Mouse (Mus musculus) forebrain, embryonic 10.5 days (tissue): Measurements from ENCODE around the gene Ier3. TPM values are rescaled to one million over a fixed set of nuclear protein-coding genes. Genes with fewer than 3 reads are reported as not detected.

ENCODE experiments used
- DNase-seq: peaks from one replicate; pipeline ENCODE4 v3.0.0-alpha.2; 2017; ENCODE audit warnings: low spot score; ENCODE audit errors: extremely low spot score
- H3K27ac ChIP-seq: fragments of 300-500 bp; sonication (generic); 2 replicates; pipeline ENCODE4 v1.5.1; 2016; ENCODE audit warnings: mild to moderate bottlenecking
- H3K27me3 ChIP-seq: fragments of 300-500 bp; sonication (generic); 2 replicates; pipeline ENCODE4 v1.6.1; 2016; ENCODE audit warnings: mild to moderate bottlenecking; ENCODE audit not compliant: poor library complexity, severe bottlenecking
- H3K36me3 ChIP-seq: fragments of 300-500 bp; sonication (generic); replicated peaks from 2 replicates; pipeline ENCODE4 v1.6.1; 2016; ENCODE audit warnings: mild to moderate bottlenecking, moderate library complexity
- H3K4me1 ChIP-seq: fragments of 300-500 bp; sonication (generic); 2 replicates; pipeline ENCODE4 v1.6.1; 2016
- H3K4me3 ChIP-seq: fragments of 300-500 bp; sonication (generic); 2 replicates; pipeline ENCODE4 v1.5.1; 2016; ENCODE audit warnings: mild to moderate bottlenecking, moderate library complexity
- H3K9me3 ChIP-seq: fragments of 300-500 bp; sonication (generic); 2 replicates; pipeline ENCODE4 v1.6.1; 2016; ENCODE audit warnings: mild to moderate bottlenecking, moderate library complexity
- WGBS: fragments of 180-500 bp; shearing (Covaris S2); methylation state at CpG from one replicate; pipeline ENCODE4 v1.1.7; 2016; 5-methylcytosine and 5-hydroxymethylcytosine counted together
- polyA plus RNA-seq: library from polyadenylated mRNA; unstranded; fragments of >200 nt; fragmentation: Nextera tagmentation; extraction: Ambion mirVana; gene quantifications from 2 replicates; pipeline ENCODE4 v1.2.1, GENCODE M21; 2016

The Ier3 gene
- polyA plus RNA-seq, 1 experiment from 2014 or later, result 5.3 TPM

- WGBS, result 92% methylated on average over 2 of the region's 2 CpGs
- no peaks in the 10 kb centered on the region for H3K36me3 ChIP-seq
- no peaks in the 10 kb centered on the region for H3K4me1 ChIP-seq
- no peaks in the 10 kb centered on the region for H3K9me3 ChIP-seq
- no peak overlapping the region for H3K27ac ChIP-seq
- DNase-seq, result no peak
- no peaks in the 10 kb centered on the region for H3K27me3 ChIP-seq
- no peak overlapping the region for H3K4me3 ChIP-seq
Measured at GRCm38 (mm10) chr17:35792837-35793236, 28.6 kb upstream of the Ier3 start.

- Histone ChIP-seq H3K9me3 (peaks cover 4% of the 10 kb centered on the region), H3K4me3 (no peak overlapping the region), H3K36me3 (no peaks in the 10 kb centered on the region), H3K27ac (no peak overlapping the region), H3K4me1 (no peaks in the 10 kb centered on the region), H3K27me3 (no peaks in the 10 kb centered on the region)
- DNase-seq, result no peak
- 64% methylated on average over 2 of the region's 2 CpGs for WGBS
Measured at GRCm38 (mm10) chr17:35795099-35795498, 26.4 kb upstream of the Ier3 start.

GRCm38 (mm10) chr17:35795656-35796055 is 25.8 kb upstream of the Ier3 start:
- Histone ChIP-seq H3K27ac (no peak overlapping the region), H3K4me3 (no peak overlapping the region), H3K4me1 (no peaks in the 10 kb centered on the region), H3K27me3 (no peaks in the 10 kb centered on the region), H3K36me3 (no peaks in the 10 kb centered on the region), H3K9me3 (peaks cover 4% of the 10 kb centered on the region)
- DNase-seq, result no peak
- WGBS, result 83% methylated on average over 6 of the region's 6 CpGs

GRCm38 (mm10) chr17:35796835-35797234 is 24.6 kb upstream of the Ier3 start:
- Histone ChIP-seq H3K9me3 (peaks cover 4% of the 10 kb centered on the region), H3K27me3 (no peaks in the 10 kb centered on the region), H3K4me3 (no peak overlapping the region), H3K4me1 (no peaks in the 10 kb centered on the region), H3K27ac (no peak overlapping the region), H3K36me3 (no peaks in the 10 kb centered on the region)
- 72% methylated on average over 5 of the region's 5 CpGs for WGBS
- DNase-seq, result no peak

GRCm38 (mm10) chr17:35800905-35801304 is 20.6 kb upstream of the Ier3 start:
- no peaks in the 10 kb centered on the region for H3K36me3 ChIP-seq
- peaks cover 4% of the 10 kb centered on the region for H3K9me3 ChIP-seq
- H3K27me3 ChIP-seq, result no peaks in the 10 kb centered on the region
- no peak for DNase-seq
- H3K4me1 ChIP-seq, result no peaks in the 10 kb centered on the region
- WGBS, result 76% methylated on average over 2 of the region's 2 CpGs
- no peak overlapping the region for H3K4me3 ChIP-seq
- H3K27ac ChIP-seq, result no peak overlapping the region

GRCm38 (mm10) chr17:35803020-35803419 is 18.5 kb upstream of the Ier3 start:
- Histone ChIP-seq H3K4me3 (no peak overlapping the region), H3K4me1 (no peaks in the 10 kb centered on the region), H3K9me3 (peaks cover 4% of the 10 kb centered on the region), H3K27ac (peak overlapping the region; percentile 51; the same call in 1 of the 2 replicates), H3K27me3 (no peaks in the 10 kb centered on the region), H3K36me3 (no peaks in the 10 kb centered on the region)
- DNase-seq, result no peak
- WGBS, result 65% methylated on average over 6 of the region's 6 CpGs

- 90% methylated on average over 4 of the region's 4 CpGs for WGBS
- H3K36me3 ChIP-seq, result no peaks in the 10 kb centered on the region
- no peaks in the 10 kb centered on the region for H3K9me3 ChIP-seq
- DNase-seq, result no peak
- no peak overlapping the region for H3K27ac ChIP-seq
- H3K4me1 ChIP-seq, result no peaks in the 10 kb centered on the region
- H3K27me3 ChIP-seq, result no peaks in the 10 kb centered on the region
- H3K4me3 ChIP-seq, result no peak overlapping the region
Measured at GRCm38 (mm10) chr17:35803858-35804399, 17.6 kb upstream of the Ier3 start.

- no peak overlapping the region for H3K4me3 ChIP-seq
- no peaks in the 10 kb centered on the region for H3K27me3 ChIP-seq
- no peaks in the 10 kb centered on the region for H3K4me1 ChIP-seq
- 82% methylated on average over 9 of the region's 9 CpGs for WGBS
- no peaks in the 10 kb centered on the region for H3K36me3 ChIP-seq
- H3K9me3 ChIP-seq, result no peaks in the 10 kb centered on the region
- DNase-seq, result no peak
- H3K27ac ChIP-seq, result no peak overlapping the region
Measured at GRCm38 (mm10) chr17:35808073-35808472, 13.4 kb upstream of the Ier3 start.

GRCm38 (mm10) chr17:35809395-35809794 is 12.1 kb upstream of the Ier3 start:
- H3K27ac ChIP-seq, result no peak overlapping the region
- no peaks in the 10 kb centered on the region for H3K9me3 ChIP-seq
- H3K27me3 ChIP-seq, result no peaks in the 10 kb centered on the region
- WGBS, result 90% methylated on average over 11 of the region's 11 CpGs
- no peak for DNase-seq
- no peaks in the 10 kb centered on the region for H3K36me3 ChIP-seq
- H3K4me3 ChIP-seq, result no peak overlapping the region
- no peaks in the 10 kb centered on the region for H3K4me1 ChIP-seq

GRCm38 (mm10) chr17:35810900-35811648 is 10.4 kb upstream of the Ier3 start:
- H3K27ac ChIP-seq, result no peak overlapping the region
- 93% methylated on average over 5 of the region's 5 CpGs for WGBS
- H3K4me1 ChIP-seq, result 0 out of 2 replicates have a peak, but pooled peaks cover under 1% of the 10 kb centered on the region
- no peaks in the 10 kb centered on the region for H3K36me3 ChIP-seq
- no peaks in the 10 kb centered on the region for H3K27me3 ChIP-seq
- DNase-seq, result no peak
- no peaks in the 10 kb centered on the region for H3K9me3 ChIP-seq
- H3K4me3 ChIP-seq, result no peak overlapping the region

GRCm38 (mm10) chr17:35812307-35812706 is 9.2 kb upstream of the Ier3 start:
- Histone ChIP-seq H3K27me3 (0 out of 2 replicates have a peak, but pooled peaks cover 4% of the 10 kb centered on the region), H3K27ac (no peak overlapping the region), H3K4me1 (peaks cover 12% of the 10 kb centered on the region), H3K4me3 (no peak overlapping the region), H3K36me3 (no peaks in the 10 kb centered on the region), H3K9me3 (no peaks in the 10 kb centered on the region)
- WGBS, result 74% methylated on average over 5 of the region's 5 CpGs
- no peak for DNase-seq

GRCm38 (mm10) chr17:35812736-35813135 is 8.7 kb upstream of the Ier3 start:
- Histone ChIP-seq H3K27me3 (0 out of 2 replicates have a peak, but pooled peaks cover 4% of the 10 kb centered on the region), H3K27ac (no peak overlapping the region), H3K9me3 (no peaks in the 10 kb centered on the region), H3K4me3 (no peak overlapping the region), H3K36me3 (no peaks in the 10 kb centered on the region), H3K4me1 (peaks cover 14% of the 10 kb centered on the region)
- DNase-seq, result no peak
- WGBS, result 83% methylated on average over 6 of the region's 6 CpGs

GRCm38 (mm10) chr17:35813245-35813647 is 8.2 kb upstream of the Ier3 start:
- 82% methylated on average over 7 of the region's 7 CpGs for WGBS
- Histone ChIP-seq H3K27me3 (0 out of 2 replicates have a peak, but pooled peaks cover 4% of the 10 kb centered on the region), H3K36me3 (no peaks in the 10 kb centered on the region), H3K27ac (0 out of 2 replicates have a peak overlapping the region, but pooled peaks have one; percentile 20), H3K9me3 (no peaks in the 10 kb centered on the region), H3K4me1 (peaks cover 14% of the 10 kb centered on the region), H3K4me3 (no peak overlapping the region)
- no peak for DNase-seq
